Mouse (Mus musculus): Measurements from ENCODE around the gene 4930447C04Rik.

DNA sequence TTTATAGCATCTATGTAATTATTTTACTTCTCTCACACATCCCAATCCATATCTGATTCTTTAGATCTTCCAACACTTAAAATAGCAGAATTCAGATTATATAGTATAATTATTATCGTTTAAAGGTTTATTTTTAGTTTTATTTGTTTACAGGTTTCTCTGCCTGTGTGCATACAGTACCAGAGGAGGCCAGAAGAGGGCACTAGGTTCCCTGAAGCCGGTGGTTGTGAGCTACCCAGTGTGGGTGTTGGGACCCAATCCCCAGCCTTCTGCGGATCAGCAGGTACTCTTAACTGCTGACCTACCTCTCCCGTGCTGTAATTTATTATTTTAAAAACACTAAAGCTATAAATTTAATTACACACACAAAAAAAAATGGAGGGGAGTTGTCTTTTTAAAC, 97.4 kb downstream of the 4930447C04Rik start:
- TF ChIP-seq POLR2A (IDR thresholded peaks at IDR 0.05; ENCODE audit: low read depth, low read length) (no peak), CTCF (IDR thresholded peaks at IDR 0.05; ENCODE audit: borderline replicate concordance, insufficient read depth, low read length) (no peak)

Measured in embryonic fibroblast, embryonic 13.5 days (primary cell).